Mouse (Mus musculus) CD4-positive helper T cell, adult 2 months (primary cell): ENCODE data around the gene 1700015F17Rik.

Experiments used
- DNase-seq: peaks from one replicate; pipeline ENCODE4 v3.0.0-alpha.2; 2012; ENCODE audit warnings: low read depth, missing footprints, low spot score

1700015F17Rik gene

DNA sequence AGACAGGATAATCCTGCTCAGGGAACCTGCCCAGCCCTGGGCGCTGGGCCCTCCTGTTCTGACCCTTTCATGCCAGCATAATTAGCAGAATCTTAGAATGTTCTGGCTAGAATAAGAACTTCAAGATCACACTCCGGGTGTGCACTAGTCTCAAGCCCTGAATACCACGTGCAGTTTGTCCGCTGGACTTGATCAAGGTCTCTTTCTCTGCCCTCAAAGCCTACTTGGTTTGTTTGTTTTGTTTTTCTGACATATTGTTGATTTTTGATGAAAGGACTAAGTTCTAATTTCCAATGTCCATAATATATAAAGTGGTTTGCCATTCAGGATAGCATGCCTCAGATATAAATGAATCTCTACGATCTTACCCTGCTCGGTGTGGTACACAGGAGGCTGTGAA lies at the start of gene 1700015F17Rik:
TSS of gene 1700015F17Rik (minus strand) at position 101 of the 400 bp plus-strand sequence.
- no peak for DNase-seq

DNA sequence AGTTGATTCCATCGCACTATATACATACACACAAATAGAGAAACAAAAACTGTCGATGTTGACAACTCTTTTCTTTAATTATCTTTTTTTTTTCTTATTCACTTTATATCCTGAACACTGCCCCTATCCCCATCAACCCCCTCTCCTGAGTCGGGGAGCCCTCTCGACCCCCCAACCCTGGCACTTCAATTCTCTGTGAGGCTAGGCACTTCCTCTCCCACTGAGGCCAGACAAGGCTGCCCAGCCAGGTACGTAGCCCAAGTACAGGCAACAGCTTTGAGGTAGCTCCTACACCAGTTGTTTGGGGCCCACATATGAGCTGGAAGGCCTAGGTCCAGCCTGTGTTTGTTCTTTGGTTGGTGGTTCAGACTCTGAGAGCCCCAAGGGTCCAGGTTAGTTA lies 36.5 kb upstream of the 1700015F17Rik start:
- no peak for DNase-seq

DNA sequence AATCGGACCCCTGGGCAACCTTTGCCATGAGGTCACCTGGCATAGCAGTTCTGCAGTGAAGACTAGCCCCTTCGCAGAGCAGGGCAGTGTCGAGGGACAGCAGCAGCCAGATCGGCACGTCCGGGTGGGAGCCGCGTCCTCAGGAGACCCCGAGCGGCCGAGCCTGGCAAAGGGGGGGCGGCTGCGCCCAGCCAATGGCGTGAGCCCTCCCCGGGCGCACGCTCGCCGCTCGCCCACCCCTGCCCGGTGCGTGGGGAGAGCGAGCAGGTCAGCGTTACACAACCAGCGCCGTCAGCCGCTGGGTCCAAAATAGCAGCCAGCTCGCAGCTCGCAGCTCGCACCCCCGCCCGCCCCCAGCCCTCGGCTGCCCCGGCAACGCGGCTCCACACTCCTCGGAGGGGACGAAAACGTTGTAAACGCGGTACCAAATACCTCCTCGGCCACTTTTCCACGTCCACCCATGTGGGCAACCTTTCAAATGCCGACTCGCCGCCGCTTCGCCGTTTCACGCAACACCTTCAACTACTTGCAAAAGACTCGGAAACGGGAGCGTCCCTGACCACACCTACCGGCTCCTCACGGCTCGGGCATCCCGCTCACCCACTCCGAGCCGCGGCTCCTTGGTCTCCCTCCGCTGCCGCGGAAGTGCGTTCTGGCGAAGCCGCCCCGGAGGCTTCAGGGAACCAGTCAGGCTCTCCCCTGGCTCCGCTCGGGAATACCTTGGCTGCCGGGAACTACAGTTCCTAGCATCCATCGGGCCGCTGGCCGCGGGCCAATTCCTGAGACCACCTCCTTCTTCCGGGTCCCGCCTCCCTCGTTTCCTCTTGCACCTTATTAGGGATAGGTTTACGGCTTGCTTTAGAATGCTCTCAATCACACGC lies 35.5 kb upstream of the 1700015F17Rik start, which contains the start of gene Cldn12:
TSS of gene Cldn12 (minus strand) at position 763 of the 881 bp plus-strand sequence.
- DNase-seq: peak; percentile 70

DNA sequence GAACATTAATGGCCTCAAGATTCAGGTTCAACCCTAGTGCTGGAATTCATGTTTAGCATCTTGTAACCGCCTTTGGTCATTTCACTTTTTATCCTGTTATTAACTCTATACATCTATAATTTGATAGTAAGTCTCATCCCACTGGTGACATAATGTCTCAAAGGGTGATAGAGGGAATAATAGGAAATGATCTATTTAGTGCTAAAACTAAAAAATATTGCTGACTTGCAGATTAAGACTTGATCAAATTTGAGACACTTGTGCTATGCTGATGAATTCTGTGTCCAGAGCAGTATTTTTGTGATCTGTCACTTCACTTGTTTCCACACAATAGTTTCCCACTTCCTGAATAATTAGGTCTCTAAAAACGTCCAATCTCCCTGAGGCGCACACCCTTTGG lies 32.5 kb upstream of the 1700015F17Rik start:
- DNase-seq: no peak

DNA sequence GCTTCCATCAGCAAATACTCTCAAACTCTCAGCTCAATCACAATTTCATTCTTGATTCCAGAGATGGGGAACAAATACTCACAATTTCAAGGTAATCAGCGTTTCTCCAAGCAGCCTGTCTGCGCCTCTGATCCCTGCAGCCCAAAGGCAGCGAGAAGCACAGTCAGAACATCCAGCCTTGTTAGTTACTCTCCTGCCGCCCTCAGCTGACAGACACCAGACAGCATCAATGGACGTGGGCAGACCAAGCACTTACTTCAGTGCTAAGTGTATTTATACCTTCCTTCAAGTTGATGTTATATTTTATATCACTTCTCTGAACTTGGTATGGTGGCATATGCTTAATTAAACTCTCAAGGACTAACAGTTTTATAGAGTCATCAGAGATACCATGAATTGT lies 32.0 kb upstream of the 1700015F17Rik start:
- DNase-seq: no peak

DNA sequence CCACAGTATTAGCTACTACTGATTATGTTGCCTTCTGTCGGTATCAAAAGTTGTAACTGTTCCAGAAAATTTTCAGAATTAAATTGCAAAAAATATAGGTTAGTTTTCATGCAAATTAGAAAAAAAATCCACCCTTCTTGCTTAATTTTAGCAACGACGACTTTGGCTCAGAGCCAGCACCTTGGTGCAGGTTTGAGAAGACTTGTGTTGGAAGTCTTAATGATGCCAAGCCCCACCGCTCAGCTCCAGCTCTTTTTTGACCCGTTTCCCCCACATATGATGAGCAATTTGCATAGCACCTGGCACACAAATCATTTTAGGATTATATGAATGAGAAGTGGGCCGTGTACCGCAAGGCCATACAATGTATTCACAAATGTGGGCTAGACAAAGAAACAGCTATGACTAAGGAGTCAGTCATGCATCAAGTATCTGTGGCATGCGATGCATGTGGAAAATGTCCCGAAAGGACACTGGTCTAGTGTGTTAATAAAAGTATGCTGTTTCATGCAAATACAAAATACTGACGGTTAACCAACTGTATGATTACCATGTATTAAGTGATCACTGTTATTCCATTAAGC lies 31.5 kb upstream of the 1700015F17Rik start:
- no peak for DNase-seq

DNA sequence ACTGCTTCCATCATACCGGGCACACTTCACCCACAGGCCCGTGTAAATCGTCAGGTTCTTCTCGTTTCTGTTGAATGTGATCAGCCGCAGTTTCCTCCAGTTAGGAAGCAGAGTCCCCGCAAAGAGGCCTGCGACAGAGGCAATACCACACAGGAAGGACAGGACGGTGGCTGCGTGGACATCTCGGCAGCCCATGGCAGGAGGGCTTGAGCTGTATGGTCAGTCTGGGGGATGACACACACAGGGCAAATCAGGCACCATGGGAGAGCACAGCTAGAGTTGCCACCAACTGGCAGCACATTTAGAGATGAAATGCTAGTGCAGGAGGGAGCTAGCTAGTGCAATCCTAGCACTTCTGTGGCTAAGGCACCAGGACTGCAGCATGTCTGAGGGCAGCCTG lies 29.3 kb upstream of the 1700015F17Rik start:
- DNase-seq: no peak

DNA sequence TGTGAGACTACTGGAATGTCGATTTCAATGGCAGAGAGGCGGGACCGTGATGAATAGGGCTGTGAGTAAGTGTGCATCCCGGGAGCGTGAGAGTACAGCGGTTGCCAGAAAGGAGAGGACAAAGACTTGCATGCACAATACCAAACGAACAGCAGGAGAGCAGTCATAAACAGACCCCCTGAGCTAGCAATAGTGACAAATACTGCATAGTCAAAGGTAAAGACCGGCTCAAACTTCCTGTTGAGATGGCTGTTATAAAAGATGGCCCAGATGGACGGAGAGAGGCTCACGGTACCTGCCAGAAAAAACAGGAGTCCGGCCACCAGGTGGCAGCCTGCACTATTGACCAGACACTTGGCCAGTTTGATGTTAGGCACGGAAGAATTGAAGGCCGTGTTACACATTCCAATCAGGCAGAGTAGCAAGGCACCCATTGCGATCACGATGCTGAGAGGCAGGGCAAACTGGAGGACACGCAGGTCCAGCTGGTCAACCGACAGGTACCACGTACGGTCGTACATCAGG lies 28.8 kb upstream of the 1700015F17Rik start:
- no peak for DNase-seq

DNA sequence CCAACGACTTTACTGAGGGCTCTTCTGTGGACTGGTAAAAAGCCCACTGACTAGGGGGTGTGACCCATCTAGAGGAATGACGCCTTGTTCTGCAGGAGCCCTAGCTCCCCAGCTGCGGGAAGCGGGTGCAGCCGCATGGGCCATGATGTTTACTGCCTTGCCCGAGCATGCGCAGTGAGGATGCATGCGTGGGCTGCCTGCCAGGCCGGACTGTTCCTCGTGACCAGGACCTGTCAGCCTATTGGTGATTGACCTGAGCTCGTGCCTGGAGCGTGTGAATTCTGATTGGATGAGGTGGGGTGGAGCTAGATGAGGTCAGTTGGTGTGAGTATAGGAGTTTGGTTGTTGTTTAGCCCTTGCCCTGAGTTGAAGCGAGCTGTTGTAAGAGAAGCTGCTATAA lies 25.5 kb upstream of the 1700015F17Rik start:
- no peak for DNase-seq

DNA sequence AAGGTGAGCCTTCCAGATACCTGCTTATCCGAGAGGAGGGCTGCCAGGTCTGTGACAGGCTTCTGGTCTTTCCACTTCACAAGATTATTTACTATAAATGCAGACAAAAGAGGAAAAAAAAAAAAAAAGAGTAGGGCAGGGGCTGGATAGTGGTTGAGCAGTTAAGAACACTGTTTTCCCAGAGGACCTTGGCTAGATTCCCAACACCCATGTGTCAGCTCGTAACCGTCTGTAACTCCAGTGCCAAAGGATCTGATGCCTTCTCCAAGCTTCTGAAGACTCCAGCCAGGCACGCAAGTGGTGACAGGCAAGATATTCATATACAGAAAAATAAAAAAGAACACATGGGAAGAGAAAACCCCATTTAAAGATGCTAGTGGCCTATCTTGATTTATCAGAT lies 24.4 kb upstream of the 1700015F17Rik start:
- DNase-seq: no peak

DNA sequence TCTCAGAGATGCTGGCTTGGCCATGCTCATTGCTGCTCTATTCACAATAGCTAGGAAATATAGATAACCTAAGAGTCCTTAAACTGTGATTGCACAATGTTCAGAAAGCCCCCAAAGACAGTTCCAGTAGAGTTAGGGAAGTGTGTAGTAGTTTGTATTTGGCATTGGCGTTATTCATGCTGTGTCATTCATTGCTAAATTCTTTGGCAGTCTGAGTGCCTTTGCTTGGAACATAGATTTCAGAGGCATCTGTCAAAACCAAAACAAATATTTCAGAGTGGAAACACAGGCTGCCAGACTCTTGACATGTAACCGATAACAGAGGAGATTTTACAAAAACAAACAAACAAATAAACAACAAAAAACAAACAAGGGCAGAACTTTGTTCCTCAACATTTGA lies 22.6 kb upstream of the 1700015F17Rik start:
- no peak for DNase-seq

DNA sequence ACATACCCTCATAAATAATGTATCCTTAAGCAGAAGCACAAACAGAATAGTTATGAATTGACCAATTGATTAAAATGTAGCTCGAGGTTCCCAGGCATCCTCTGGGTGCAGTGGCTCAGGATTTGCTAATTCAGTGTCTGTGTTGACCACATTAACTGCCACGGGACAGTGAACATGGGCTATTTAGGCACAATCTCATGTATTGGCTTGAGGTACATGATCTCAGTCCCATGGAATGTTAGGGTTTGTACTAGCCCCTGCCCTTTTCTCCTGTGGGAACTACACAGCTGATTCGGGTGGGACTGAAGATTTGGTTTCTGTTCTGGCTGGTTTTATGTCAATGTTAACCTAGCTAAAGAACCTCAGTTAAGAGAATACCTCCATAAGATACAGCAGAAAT lies 17.4 kb upstream of the 1700015F17Rik start:
- no peak for DNase-seq

DNA sequence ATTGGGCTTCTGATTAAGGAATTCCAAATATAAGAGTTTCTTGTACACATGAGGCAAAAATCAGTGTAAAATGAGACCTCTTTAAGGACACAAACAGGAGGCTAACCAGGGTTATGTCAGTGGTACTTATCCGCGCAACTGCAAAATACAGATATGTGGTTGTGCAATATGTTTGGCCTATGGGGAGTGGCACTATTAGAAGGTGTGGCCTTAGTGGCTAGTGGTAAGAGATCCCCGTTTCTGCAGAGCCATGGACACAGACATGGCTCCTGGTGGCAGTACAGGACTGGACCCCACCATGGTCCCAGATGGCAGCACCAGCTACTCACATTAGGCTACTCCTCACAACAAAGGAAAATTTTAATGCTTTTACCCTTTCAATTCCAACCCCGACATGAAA lies 16.1 kb upstream of the 1700015F17Rik start:
- no peak for DNase-seq

DNA sequence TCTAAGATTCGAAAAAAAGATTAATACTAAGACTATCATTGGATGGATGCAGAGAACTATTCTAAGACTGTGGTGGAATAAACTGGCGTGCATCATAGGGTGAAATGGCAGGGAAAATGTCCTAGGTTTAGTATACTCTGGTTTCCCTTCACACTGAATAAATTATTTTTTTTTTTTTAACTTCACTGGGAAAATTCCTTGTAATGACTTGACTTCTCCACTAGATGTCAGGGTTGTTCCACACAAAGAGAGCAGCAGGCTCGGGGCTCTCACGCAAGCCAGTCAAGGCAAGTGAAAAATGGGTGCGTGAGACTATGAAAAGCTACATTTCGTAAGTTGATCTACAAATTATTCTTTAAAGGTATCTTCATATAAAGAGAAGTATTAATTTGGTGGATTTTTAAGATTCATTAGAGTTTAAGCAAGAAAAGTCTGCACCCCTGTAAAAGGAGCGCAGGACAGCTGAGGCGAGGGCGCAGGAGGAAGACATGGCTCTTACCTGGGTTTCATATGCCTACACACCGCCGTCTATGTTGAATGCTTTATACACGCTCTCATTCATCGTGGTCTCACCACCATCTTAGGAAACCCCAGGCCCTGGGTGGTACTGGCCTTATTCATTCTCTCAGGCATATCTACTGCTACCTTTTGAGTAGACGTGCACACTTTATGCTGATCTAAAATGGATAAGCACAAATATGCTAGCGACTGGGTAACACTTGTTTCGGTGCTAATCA lies 15.5 kb upstream of the 1700015F17Rik start:
- peak; percentile 44 for DNase-seq

DNA sequence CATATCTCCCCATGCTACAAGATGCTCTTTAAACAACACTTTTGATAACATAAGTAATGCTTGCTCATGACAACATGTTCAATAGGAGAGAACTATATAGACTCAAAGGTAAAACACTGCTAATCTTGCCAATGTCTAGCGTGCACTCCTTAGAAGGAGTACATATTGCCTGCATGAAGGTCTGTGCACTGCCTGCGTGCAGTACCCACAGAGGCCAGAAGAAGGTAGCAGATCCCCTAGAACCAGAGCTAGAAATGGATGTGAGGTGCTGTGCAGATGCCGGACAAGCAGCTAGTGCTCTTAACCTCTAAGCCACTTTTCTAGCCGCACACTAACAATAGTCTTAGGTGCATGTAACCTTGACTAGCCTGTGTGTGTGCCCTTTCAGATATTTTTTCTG lies 13.2 kb upstream of the 1700015F17Rik start:
- DNase-seq: no peak

DNA sequence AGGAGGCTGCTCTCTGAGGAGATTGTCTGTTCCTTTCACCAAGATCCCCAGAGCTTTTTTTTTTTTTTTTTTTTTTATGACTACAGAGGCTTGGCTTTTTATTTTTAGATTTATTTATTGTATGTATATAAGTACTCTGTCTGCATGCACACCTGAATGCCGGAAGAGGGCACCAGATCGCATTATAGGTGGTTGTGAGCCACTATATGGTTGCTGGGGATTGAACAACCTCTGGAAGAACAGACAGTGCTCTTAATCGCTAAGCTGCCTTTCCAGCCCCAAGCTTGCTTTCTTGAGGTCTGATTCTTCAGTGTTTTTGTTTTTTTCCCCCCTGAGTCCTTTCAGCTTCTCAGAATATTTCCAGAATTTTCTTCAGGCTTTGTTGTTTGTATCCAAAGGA lies 7.1 kb upstream of the 1700015F17Rik start:
- no peak for DNase-seq

DNA sequence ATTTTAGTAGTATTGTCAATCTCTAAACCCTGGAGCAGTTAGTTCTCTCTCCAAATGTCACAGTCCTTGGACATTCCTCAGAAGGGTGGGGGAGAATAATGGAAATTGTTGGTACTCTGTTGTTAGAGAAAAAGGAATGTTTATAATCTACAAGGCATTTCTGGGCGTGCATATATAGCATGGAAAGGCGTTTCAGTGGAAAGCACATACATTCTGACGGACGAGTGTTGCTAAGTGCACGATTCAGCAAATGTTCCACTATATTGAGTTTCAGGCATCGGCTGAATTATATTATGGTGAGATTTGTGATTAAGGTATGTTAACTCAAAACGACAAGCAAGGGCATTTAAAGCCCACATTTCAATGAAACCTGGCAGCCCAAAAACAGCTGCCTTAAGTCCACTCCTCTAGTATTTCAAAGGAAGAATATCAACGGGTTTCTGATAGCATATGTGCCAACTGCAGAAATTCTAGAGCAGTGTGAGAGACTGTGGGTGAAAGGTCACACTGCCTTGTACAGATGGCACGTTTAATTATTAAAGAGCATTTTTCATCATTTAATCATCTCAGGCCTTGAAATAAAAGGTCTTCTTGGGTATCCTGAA lies 4.4 kb upstream of the 1700015F17Rik start:
- no peak for DNase-seq

DNA sequence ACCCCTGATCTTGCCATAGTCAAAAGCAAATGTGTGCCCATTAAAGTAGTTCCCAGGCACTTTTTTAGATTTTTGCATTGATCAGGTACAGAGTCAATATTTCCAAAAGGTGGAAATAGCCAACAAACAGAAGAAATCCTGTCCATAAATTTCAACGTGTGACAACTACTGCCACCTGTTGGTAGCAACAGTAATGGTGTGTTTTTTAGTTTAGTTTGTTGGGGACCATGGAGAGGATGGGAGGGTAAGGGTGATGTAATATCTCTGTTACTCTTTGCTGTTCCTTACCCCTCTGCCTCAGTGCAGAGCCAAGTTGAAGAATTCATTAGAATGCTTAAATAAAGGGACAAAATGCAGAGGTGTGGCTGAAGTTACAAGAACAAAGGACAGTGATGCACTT lies 2.7 kb upstream of the 1700015F17Rik start:
- DNase-seq: no peak

DNA sequence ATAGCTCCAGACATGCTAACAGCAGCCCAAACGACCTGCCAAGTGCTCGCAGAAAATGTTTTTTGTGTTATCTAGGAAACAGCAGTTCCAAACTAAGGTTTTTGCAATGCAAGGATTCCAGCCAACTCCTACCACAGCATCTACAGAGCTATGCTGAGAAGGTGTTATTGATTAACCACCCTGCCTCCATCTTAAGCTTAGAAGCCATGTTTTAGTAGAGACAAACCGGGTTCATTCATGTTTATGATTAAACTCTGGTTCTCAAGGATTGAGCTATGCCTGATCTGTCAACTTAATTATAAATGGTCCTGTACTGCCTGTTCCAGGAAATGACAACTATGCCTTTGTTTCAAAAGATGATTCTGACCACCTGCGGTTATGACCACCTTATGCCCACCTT lies 2.8 kb downstream of the 1700015F17Rik start:
- DNase-seq: no peak

DNA sequence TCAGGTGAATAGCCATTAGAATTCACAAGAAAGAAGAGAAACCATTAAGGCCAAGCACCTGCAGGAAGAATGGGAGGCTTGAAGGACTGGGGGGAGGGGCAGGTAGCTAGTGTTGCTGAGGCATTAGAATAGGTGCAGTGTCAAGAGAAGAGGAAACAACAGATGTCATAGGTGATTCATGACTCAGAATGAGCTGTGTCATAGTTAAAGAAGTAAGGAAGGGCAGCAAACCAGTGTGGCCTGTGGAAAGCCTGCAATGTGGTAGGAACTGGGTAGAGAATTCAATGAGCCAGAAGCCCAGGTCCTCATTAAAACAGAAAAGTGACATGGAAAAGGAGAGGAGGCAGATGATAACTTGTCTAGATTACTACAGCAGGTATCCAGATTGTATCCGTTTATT lies 13.7 kb downstream of the 1700015F17Rik start:
- no peak for DNase-seq

DNA sequence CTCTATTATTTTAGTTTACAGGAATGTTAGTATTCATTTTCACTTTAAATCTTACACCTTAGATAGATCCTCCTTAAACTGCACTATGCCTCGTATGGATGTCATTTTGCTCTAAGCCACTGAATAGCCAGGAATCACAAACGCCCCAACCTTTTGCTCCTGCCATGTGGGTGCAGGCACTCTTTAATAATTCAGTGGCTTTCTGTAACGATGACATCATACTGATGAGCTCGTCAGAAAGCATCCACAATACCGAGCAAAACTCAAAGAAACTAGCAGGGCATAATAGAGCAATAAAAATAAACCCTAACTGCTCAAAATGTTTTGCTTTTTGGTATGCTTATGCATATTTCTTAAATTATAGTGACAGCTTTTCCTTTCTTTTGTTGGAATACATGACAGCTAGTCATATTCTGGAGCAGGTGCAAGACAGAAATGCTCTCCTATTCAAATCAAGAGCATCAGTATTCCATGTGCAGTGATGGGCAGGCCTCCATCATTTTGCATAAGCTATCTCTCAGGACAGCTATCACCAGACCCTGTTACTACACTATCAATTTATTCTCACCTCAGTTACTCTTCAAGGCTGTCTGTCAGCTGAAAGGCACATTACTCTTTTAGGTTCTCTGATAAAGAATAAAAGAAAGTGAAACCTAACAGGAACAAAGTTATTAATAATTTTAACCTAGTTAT lies 47.1 kb downstream of the 1700015F17Rik start:
- no peak for DNase-seq
